Mouse (Mus musculus) thymus, postnatal 4 days (tissue): ENCODE results near the gene Pglyrp1.

Experiments used
- DNase-seq: peaks from one replicate; pipeline ENCODE4 v3.0.0; 2021

The Pglyrp1 gene

GRCm38 (mm10) chr7:18890848-18891247 is 19.7 kb downstream of the Pglyrp1 start:
- DNase-seq: no peak

GRCm38 (mm10) chr7:18891872-18892599 is 20.9 kb downstream of the Pglyrp1 start:
- DNase-seq: peak; percentile 93

GRCm38 (mm10) chr7:18893009-18893408 is 21.9 kb downstream of the Pglyrp1 start:
- peak; percentile 20 for DNase-seq

- DNase-seq: peak; percentile 76
Measured at GRCm38 (mm10) chr7:18893651-18894430, 22.7 kb downstream of the Pglyrp1 start.

- no peak for DNase-seq
Measured at GRCm38 (mm10) chr7:18896536-18896935, 25.4 kb downstream of the Pglyrp1 start.

- DNase-seq: no peak
Measured at GRCm38 (mm10) chr7:18900513-18900912, 29.4 kb downstream of the Pglyrp1 start.

- no peak for DNase-seq
Measured at GRCm38 (mm10) chr7:18902486-18902885, 31.4 kb downstream of the Pglyrp1 start.

- no peak for DNase-seq
Measured at GRCm38 (mm10) chr7:18904971-18905370, 33.8 kb downstream of the Pglyrp1 start.

- no peak for DNase-seq
Measured at GRCm38 (mm10) chr7:18909797-18910196, 38.7 kb downstream of the Pglyrp1 start.

GRCm38 (mm10) chr7:18910241-18910831 is 39.2 kb downstream of the Pglyrp1 start, which contains the start of gene Ccdc61:
Ccdc61 (minus strand) TSS chr7:18910415.
- peak; percentile 97 for DNase-seq

GRCm38 (mm10) chr7:18916254-18916653 is 45.1 kb downstream of the Pglyrp1 start:
- DNase-seq: peak; percentile 47

- no peak for DNase-seq
Measured at GRCm38 (mm10) chr7:18917931-18918330, 46.8 kb downstream of the Pglyrp1 start.

- DNase-seq: peak; percentile 47
Measured at GRCm38 (mm10) chr7:18921069-18921468, 49.9 kb downstream of the Pglyrp1 start.

GRCm38 (mm10) chr7:18922807-18923206 is 51.7 kb downstream of the Pglyrp1 start:
- DNase-seq: no peak

- DNase-seq: no peak
Measured at GRCm38 (mm10) chr7:18923267-18923666, 52.1 kb downstream of the Pglyrp1 start.

- no peak for DNase-seq
Measured at GRCm38 (mm10) chr7:18923711-18924191, 52.6 kb downstream of the Pglyrp1 start.

GRCm38 (mm10) chr7:18924321-18924720 is 53.2 kb downstream of the Pglyrp1 start:
- DNase-seq: no peak

GRCm38 (mm10) chr7:18925162-18925938 is 54.2 kb downstream of the Pglyrp1 start, which contains the start of gene Nova2:
Nova2 (plus strand) TSS chr7:18925888.
- DNase-seq: peak; percentile 73

- peak; percentile 39 for DNase-seq
Measured at GRCm38 (mm10) chr7:18926041-18926790, 55.1 kb downstream of the Pglyrp1 start.

- DNase-seq: no peak
Measured at GRCm38 (mm10) chr7:18926911-18927310, 55.8 kb downstream of the Pglyrp1 start.

- no peak for DNase-seq
Measured at GRCm38 (mm10) chr7:18927759-18928158, 56.6 kb downstream of the Pglyrp1 start.
